Mouse (Mus musculus) heart, adult 2 months (tissue): ENCODE results near the gene Fars2.

ENCODE experiments used
- CTCF ChIP-seq: fragments of 200-600 bp; IDR thresholded peaks from 2 replicates; pipeline ENCODE4 v1.8.1; 2022; ENCODE audit warnings: antibody characterized with exemption, mild to moderate bottlenecking, moderate library complexity
- POLR2A ChIP-seq: fragments of 200-500 bp; IDR thresholded peaks from 2 replicates; pipeline ENCODE4 v1.6.1; 2011; ENCODE audit warnings: mild to moderate bottlenecking, low read depth, low read length, control low read depth; ENCODE audit not compliant: insufficient read depth

DNA sequence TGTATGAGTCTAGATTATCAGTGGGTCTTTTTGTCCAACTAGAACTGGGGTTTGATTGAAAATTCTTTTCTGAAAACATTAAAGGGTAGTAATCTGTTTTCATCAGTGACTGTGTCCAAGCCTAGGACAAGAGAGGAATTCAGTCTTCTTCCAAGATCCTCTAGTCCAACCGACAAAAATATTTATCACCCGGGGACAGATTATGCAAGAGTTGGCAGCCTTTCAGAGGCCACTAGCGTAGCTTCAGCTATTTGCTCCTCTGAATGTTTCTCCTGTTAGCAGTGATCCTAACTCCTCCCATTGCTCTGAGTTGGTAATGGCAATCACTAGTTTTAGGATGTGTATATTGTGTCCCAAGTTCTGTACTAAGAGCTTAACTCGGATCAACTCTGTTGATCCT is 380.1 kb downstream of the Fars2 start:
- no peak for TF ChIP-seq CTCF
- TF ChIP-seq POLR2A = no peak
